Mouse (Mus musculus): ENCODE results near the gene Mfsd12. TPM values are rescaled to one million over a fixed set of nuclear protein-coding genes. Genes with fewer than 3 reads are reported as not detected.

Mfsd12 gene
- polyA plus RNA-seq, 2 experiments from 2014 or later, result 1.3 to 1.5 TPM

- ATAC-seq, result no peak
These were observed 820 bp upstream of the Mfsd12 start for GRCm38 (mm10) chr10:81356352-81356990.

GRCm38 (mm10) chr10:81358209-81358608 lies 918 bp downstream of the Mfsd12 start:
- no peak for ATAC-seq

- ATAC-seq, result no peak
These were observed 1.6 kb downstream of the Mfsd12 start for GRCm38 (mm10) chr10:81358841-81359240.

GRCm38 (mm10) chr10:81360721-81361120 lies 3.4 kb downstream of the Mfsd12 start:
- no peak for ATAC-seq

GRCm38 (mm10) chr10:81362336-81362949 lies 5.2 kb downstream of the Mfsd12 start:
- no peak for ATAC-seq

GRCm38 (mm10) chr10:81363436-81364346 lies 6.4 kb downstream of the Mfsd12 start:
- ATAC-seq, result no peak

- ATAC-seq, result no peak
These were observed 7.4 kb downstream of the Mfsd12 start for GRCm38 (mm10) chr10:81364666-81365065.

- no peak for ATAC-seq
These were observed 7.8 kb downstream of the Mfsd12 start for GRCm38 (mm10) chr10:81365073-81365472.

GRCm38 (mm10) chr10:81365672-81366476 lies 8.6 kb downstream of the Mfsd12 start, which contains the start of gene 4930404N11Rik:
4930404N11Rik (minus strand) TSS chr10:81365816.
- no peak for ATAC-seq

GRCm38 (mm10) chr10:81366477-81367206 lies 9.4 kb downstream of the Mfsd12 start:
- ATAC-seq, result no peak

- ATAC-seq, result no peak
These were observed 9.9 kb downstream of the Mfsd12 start for GRCm38 (mm10) chr10:81367207-81367495.

GRCm38 (mm10) chr10:81375322-81375721 lies 18.0 kb downstream of the Mfsd12 start:
- no peak for ATAC-seq

- ATAC-seq, result no peak
These were observed 19.5 kb downstream of the Mfsd12 start for GRCm38 (mm10) chr10:81376561-81377361.

GRCm38 (mm10) chr10:81377362-81377664 lies 20.0 kb downstream of the Mfsd12 start:
- no peak for ATAC-seq

- no peak for ATAC-seq
These were observed 20.7 kb downstream of the Mfsd12 start, which contains the start of gene Fzr1 for GRCm38 (mm10) chr10:81377793-81378552. Fzr1 (minus strand) TSS chr10:81378516.

GRCm38 (mm10) chr10:81378553-81379182 lies 21.4 kb downstream of the Mfsd12 start:
- ATAC-seq, result peak; percentile 95

- no peak for ATAC-seq
These were observed 21.9 kb downstream of the Mfsd12 start for GRCm38 (mm10) chr10:81379183-81379553.

GRCm38 (mm10) chr10:81379809-81380378 lies 22.6 kb downstream of the Mfsd12 start:
- no peak for ATAC-seq

- ATAC-seq, result no peak
These were observed 24.7 kb downstream of the Mfsd12 start for GRCm38 (mm10) chr10:81382039-81382438.
